Mouse (Mus musculus): ENCODE results near the gene Retreg2. TPM values are rescaled to one million over a fixed set of nuclear protein-coding genes. Genes with fewer than 3 reads are reported as not detected.

Gene Retreg2
- total RNA-seq, 1 experiment, result 27.1 TPM

DNA sequence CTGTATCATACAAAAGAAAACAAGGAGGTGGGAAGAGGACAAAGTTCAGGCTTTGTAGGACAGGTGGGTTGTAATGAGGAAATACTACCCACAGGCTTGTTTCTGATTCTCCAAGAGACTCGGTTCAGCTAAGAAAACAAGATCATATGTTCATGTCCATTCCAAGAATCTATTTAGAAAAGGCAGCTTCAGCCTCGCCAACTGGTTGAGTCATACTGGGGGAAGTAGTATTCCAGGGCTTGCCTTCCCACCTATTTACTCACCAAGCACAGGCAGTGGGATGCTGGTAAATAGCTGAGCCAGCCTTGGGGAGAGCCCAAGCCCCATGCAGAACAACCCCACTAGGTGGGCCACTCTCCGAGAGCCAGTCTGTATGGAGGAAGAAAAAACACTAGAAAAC lies 13.9 kb upstream of the Retreg2 start:
- no peak for DNase-seq (ENCODE audit: low read depth, low spot score)
- Histone ChIP-seq H3K36me3 (ENCODE audit: control insufficient read depth, insufficient read depth, low read length, poor library complexity, severe bottlenecking) (no peaks in the 10 kb centered on the region), H3K4me1 (ENCODE audit: control insufficient read depth in 2 of 2, insufficient read depth in 2 of 2, low read length in 2 of 2, poor library complexity in 1 of 2) (no peaks in the 10 kb centered on the region), H3K4me3 (ENCODE audit: insufficient read depth in 1 of 2, low read depth in 1 of 2, low read length in 2 of 2, poor library complexity in 1 of 2, severe bottlenecking in 1 of 2) (no peak overlapping the region), H3K9me3 (ENCODE audit: control insufficient read depth, insufficient read depth, low read depth, low read length) (no peaks in the 10 kb centered on the region), H3K27ac (ENCODE audit: insufficient read depth, low read depth, low read length, poor library complexity, severe bottlenecking) (no peak overlapping the region), H3K9ac (ENCODE audit: insufficient read depth, low read depth, low read length, poor library complexity, severe bottlenecking) (no peak overlapping the region)
- in situ Hi-C loops (cut with MboI; ENCODE audit: low sequenced_read_pairs in 2 of 2, unreplicated experiment in 2 of 2), result no loop called here
- TF ChIP-seq ZC3H11A (IDR thresholded peaks at IDR 0.05; ENCODE audit: borderline replicate concordance, low read depth, low read length), result no peak
- no peak for TF ChIP-seq CHD2 (IDR thresholded peaks at IDR 0.05; ENCODE audit: low read depth, low read length)
- TF ChIP-seq HCFC1 (IDR thresholded peaks at IDR 0.05; ENCODE audit: borderline replicate concordance, insufficient read depth, low read length), result no peak
- TF ChIP-seq ZNF384 (IDR thresholded peaks at IDR 0.05; ENCODE audit: low read depth, low read length), result no peak
- TF ChIP-seq MAFK (IDR thresholded peaks at IDR 0.05; ENCODE audit: insufficient read depth, low read depth, low read length), result no peak

DNA sequence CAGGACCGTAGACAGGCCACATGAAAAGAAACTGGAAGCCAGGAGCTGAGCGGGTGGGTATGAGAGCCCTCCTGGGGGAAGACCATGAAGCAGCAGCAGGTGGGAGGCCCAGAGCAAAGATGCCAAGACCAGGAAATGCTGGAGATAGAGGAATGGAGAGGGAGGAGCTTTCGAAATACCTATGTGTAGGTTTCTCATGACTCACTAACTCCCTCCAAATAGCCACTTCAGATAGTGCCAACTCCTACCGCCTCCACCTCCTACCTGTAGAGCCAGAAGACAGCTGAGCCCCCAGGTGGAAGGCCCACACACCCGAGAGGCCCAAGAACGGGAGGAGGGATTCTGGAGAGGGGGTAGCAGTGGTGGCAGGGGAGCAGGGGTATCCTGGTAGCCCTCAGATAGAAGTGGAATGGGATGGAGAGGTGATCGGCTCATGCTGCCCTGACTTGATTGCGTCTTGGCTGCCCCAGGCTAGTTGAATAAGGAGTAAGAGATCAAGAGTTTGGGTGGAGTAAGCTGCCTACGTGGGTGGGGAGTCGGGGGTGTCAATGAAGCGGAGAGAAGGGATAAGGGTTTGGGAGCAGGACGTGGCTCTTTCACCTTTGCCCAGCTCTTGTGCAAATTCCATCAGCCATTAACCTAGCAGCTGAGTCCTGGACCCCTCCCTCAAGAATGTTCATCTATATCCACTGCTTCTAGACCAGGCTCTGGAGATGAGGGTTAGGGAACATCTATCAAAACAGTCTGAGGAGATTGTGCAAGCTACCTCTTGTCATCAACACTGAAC lies 9.0 kb upstream of the Retreg2 start, which contains the start of gene Slc23a3:
TSS of gene Slc23a3 (minus strand) at position 470 of the 787 bp plus-strand sequence.
- in situ Hi-C loops (cut with MboI; ENCODE audit: low sequenced_read_pairs in 2 of 2, unreplicated experiment in 2 of 2), result no loop called here

DNA sequence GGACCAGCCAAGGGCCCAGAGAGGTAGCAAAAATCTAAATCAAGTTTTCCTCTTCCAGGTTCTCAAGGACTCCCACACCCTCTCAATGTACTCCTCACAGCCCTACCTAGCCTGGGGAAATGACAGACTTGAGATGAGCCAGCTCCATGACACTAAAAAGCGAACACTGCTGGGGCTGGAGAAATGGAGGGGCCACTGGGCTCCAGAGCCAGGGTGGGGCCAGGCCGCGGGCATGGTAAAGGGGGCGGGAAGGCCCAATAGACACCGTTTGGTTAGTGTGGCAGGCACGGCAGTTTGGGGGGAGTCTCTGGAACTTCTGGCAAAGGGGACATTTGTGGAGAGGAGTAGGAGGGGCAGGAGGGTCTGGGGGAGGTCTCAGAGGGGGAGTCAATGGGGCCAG lies 6.3 kb upstream of the Retreg2 start:
- no peak overlapping the region for H3K27ac ChIP-seq (ENCODE audit: insufficient read depth, low read depth, low read length, poor library complexity, severe bottlenecking)
- TF ChIP-seq CHD2 (IDR thresholded peaks at IDR 0.05; ENCODE audit: low read depth, low read length), result no peak
- TF ChIP-seq HCFC1 (IDR thresholded peaks at IDR 0.05; ENCODE audit: borderline replicate concordance, insufficient read depth, low read length), result no peak
- TF ChIP-seq ZNF384 (IDR thresholded peaks at IDR 0.05; ENCODE audit: low read depth, low read length), result no peak
- TF ChIP-seq MAFK (IDR thresholded peaks at IDR 0.05; ENCODE audit: insufficient read depth, low read depth, low read length), result no peak
- TF ChIP-seq ZC3H11A (IDR thresholded peaks at IDR 0.05; ENCODE audit: borderline replicate concordance, low read depth, low read length), result no peak
- no peak overlapping the region for H3K9ac ChIP-seq (ENCODE audit: insufficient read depth, low read depth, low read length, poor library complexity, severe bottlenecking)
- H3K36me3 ChIP-seq (ENCODE audit: control insufficient read depth, insufficient read depth, low read length, poor library complexity, severe bottlenecking), result peaks cover 9% of the 10 kb centered on the region; the same call in 1 of the 2 replicates
- no peak overlapping the region for H3K4me3 ChIP-seq (ENCODE audit: insufficient read depth in 1 of 2, low read depth in 1 of 2, low read length in 2 of 2, poor library complexity in 1 of 2, severe bottlenecking in 1 of 2)
- no peak for DNase-seq (ENCODE audit: low read depth, low spot score)
- H3K4me1 ChIP-seq (ENCODE audit: control insufficient read depth in 2 of 2, insufficient read depth in 2 of 2, low read length in 2 of 2, poor library complexity in 1 of 2), result no peaks in the 10 kb centered on the region; a peak in 1 of 4 replicates
- in situ Hi-C loops (cut with MboI; ENCODE audit: low sequenced_read_pairs in 2 of 2, unreplicated experiment in 2 of 2), result no loop called here
- H3K9me3 ChIP-seq (ENCODE audit: control insufficient read depth, insufficient read depth, low read depth, low read length), result no peaks in the 10 kb centered on the region

More for the DNA sequence above, 9.0 kb upstream of the Retreg2 start, which contains the start of gene Slc23a3:
- Histone ChIP-seq H3K9me3 (ENCODE audit: control insufficient read depth, insufficient read depth, low read depth, low read length) (no peaks in the 10 kb centered on the region), H3K36me3 (ENCODE audit: control insufficient read depth, insufficient read depth, low read length, poor library complexity, severe bottlenecking) (peaks cover 9% of the 10 kb centered on the region; the same call in 1 of the 2 replicates), H3K27ac (ENCODE audit: insufficient read depth, low read depth, low read length, poor library complexity, severe bottlenecking) (no peak within 1 kb of the TSS), H3K9ac (ENCODE audit: insufficient read depth, low read depth, low read length, poor library complexity, severe bottlenecking) (no peak within 1 kb of the TSS), H3K4me1 (ENCODE audit: control insufficient read depth in 2 of 2, insufficient read depth in 2 of 2, low read length in 2 of 2, poor library complexity in 1 of 2) (no peaks in the 10 kb centered on the region), H3K4me3 (ENCODE audit: insufficient read depth in 1 of 2, low read depth in 1 of 2, low read length in 2 of 2, poor library complexity in 1 of 2, severe bottlenecking in 1 of 2) (no peak within 1 kb of the TSS)
- DNase-seq (ENCODE audit: low read depth, low spot score), result no peak
- TF ChIP-seq MAFK (IDR thresholded peaks at IDR 0.05; ENCODE audit: insufficient read depth, low read depth, low read length), result no peak
- no peak for TF ChIP-seq ZNF384 (IDR thresholded peaks at IDR 0.05; ENCODE audit: low read depth, low read length)
- no peak for TF ChIP-seq HCFC1 (IDR thresholded peaks at IDR 0.05; ENCODE audit: borderline replicate concordance, insufficient read depth, low read length)
- TF ChIP-seq ZC3H11A (IDR thresholded peaks at IDR 0.05; ENCODE audit: borderline replicate concordance, low read depth, low read length), result no peak
- no peak for TF ChIP-seq CHD2 (IDR thresholded peaks at IDR 0.05; ENCODE audit: low read depth, low read length)

DNA sequence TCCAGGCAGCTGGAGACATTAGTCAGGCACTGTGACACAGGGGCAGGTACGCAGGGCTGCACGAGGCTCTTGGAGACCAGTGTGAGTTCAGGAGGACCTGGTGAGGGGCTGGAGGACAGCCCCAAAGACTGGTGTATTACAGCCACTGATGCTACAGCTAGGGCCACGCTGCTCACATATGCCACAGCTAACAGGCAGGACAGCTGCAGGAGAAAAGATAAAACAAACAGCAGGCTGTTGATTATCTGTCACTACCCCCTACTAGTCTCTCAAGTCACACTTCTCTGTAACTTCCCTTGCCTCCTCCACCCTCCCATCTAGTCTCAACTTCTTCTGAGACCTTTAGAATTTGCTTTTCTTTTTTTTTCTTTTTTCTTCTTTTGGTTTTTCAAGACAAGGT lies 5.8 kb upstream of the Retreg2 start:
- DNase-seq (ENCODE audit: low read depth, low spot score), result no peak
- in situ Hi-C loops (cut with MboI; ENCODE audit: low sequenced_read_pairs in 2 of 2, unreplicated experiment in 2 of 2), result no loop called here
- TF ChIP-seq CHD2 (IDR thresholded peaks at IDR 0.05; ENCODE audit: low read depth, low read length) (no peak), ZC3H11A (IDR thresholded peaks at IDR 0.05; ENCODE audit: borderline replicate concordance, low read depth, low read length) (no peak), HCFC1 (IDR thresholded peaks at IDR 0.05; ENCODE audit: borderline replicate concordance, insufficient read depth, low read length) (no peak), ZNF384 (IDR thresholded peaks at IDR 0.05; ENCODE audit: low read depth, low read length) (no peak), MAFK (IDR thresholded peaks at IDR 0.05; ENCODE audit: insufficient read depth, low read depth, low read length) (no peak)
- no peak overlapping the region for H3K27ac ChIP-seq (ENCODE audit: insufficient read depth, low read depth, low read length, poor library complexity, severe bottlenecking)
- no peaks in the 10 kb centered on the region for H3K9me3 ChIP-seq (ENCODE audit: control insufficient read depth, insufficient read depth, low read depth, low read length)
- no peak overlapping the region for H3K9ac ChIP-seq (ENCODE audit: insufficient read depth, low read depth, low read length, poor library complexity, severe bottlenecking)
- H3K4me3 ChIP-seq (ENCODE audit: insufficient read depth in 1 of 2, low read depth in 1 of 2, low read length in 2 of 2, poor library complexity in 1 of 2, severe bottlenecking in 1 of 2), result no peak overlapping the region
- H3K36me3 ChIP-seq (ENCODE audit: control insufficient read depth, insufficient read depth, low read length, poor library complexity, severe bottlenecking), result peaks cover 9% of the 10 kb centered on the region; the same call in 1 of the 2 replicates
- no peaks in the 10 kb centered on the region; a peak in 1 of 4 replicates for H3K4me1 ChIP-seq (ENCODE audit: control insufficient read depth in 2 of 2, insufficient read depth in 2 of 2, low read length in 2 of 2, poor library complexity in 1 of 2)
